8 mouse cellular contexts compared by ENCODE assay signal in the genomic region with DNA sequence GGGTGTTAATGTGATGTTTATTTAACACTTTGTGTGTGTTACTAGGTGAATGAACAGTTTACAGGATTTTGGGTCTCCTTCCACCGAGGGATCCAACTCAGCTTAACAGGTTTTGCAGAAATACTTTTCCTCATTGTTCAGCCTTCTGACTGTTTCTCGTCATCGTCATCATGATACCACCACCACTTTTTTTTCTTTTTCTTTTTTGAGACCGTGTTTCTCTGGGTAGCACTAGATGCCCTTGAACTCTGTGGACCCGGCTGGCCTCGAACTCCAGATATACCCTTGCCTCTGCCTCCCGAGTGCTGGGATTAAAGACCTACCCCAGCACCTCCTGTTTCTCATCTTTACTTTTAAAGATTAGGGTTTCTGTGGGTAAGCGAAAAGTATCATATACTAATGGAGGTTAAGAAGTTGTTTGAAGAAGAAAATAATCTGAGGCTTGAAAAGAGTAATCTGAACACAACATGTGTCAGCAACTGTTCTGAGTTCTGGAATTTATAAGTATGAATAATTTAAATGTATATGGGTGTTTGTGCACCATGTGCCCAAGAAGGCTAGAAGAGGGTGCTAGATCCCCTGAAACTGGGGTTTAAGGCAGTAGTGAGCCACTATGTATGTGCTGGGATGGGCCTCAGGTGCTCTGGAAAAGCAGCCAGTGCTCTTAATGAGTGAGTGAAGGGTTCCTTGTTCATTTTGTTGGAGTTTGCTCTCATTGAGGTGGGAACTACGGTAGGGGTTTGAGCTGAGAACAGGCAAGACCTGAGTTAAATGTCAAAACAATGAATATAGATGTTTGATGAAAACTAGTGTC. TPM values are rescaled to one million over a fixed set of nuclear protein-coding genes. Genes with fewer than 3 reads are reported as not detected.
DNase-seq lines count a peak whose midpoint lies in the region; ATAC-seq and TF ChIP-seq lines count a peak whose summit lies in the region.

No protein-coding gene starts in this region.

- peak overlapping the region; percentile 78 for H3K9ac ChIP-seq in forebrain, embryonic 14.5 days (ENCODE audit: low read length)
- peak overlapping the region; percentile 99 for H3K9ac ChIP-seq in liver, embryonic 14.5 days (replicated peaks)

- DNase-seq in heart, adult 11 months = peak; percentile 86
- DNase-seq in heart, postnatal 14 days = no peak
- no peak for DNase-seq in forebrain, embryonic 14.5 days (ENCODE audit: low spot score)
- no peak for DNase-seq in liver, embryonic 14.5 days (ENCODE audit: low read depth in 3 of 3, low spot score in 3 of 3)
- no peak for DNase-seq in adrenal gland, postnatal 36 days

- TF ChIP-seq EP300 in liver, embryonic 14.5 days (IDR thresholded peaks at IDR 0.05; ENCODE audit: low read depth) = no peak; the same call in 1 of the 2 replicates

- H3K36me3 ChIP-seq in C2C12 (ENCODE audit: control insufficient read depth, insufficient read depth) = no peaks in the 10 kb centered on the region
- no peaks in the 10 kb centered on the region for H3K36me3 ChIP-seq in forebrain, embryonic 14.5 days (ENCODE audit: control insufficient read depth, insufficient read depth, low read length)
- H3K36me3 ChIP-seq in liver, embryonic 14.5 days (replicated peaks; ENCODE audit: control insufficient read depth, insufficient read depth, low read depth) = no peaks in the 10 kb centered on the region

- H3K4me3 ChIP-seq in C2C12 (ENCODE audit: insufficient read depth, poor library complexity, severe bottlenecking) = peak overlapping the region; percentile 25
- peak overlapping the region; percentile 43 for H3K4me3 ChIP-seq in forebrain, embryonic 14.5 days (ENCODE audit: low read depth, low read length)
- peak overlapping the region; percentile 51 to 74 for H3K4me3 ChIP-seq in liver, embryonic 14.5 days (ENCODE audit: insufficient read depth in 1 of 2, low read depth in 2 of 2, low read length in 2 of 2)

- 13% methylated on average over 9 of the region's 9 CpGs for WGBS in forebrain, embryonic 14.5 days
- 11% methylated on average over 9 of the region's 9 CpGs for WGBS in liver, embryonic 14.5 days (ENCODE audit: insufficient replicate concordance)

- H3K27me3 ChIP-seq in C2C12 (ENCODE audit: control insufficient read depth, insufficient read depth, insufficient read length) = no peaks in the 10 kb centered on the region
- H3K27me3 ChIP-seq in forebrain, embryonic 14.5 days (replicated peaks; ENCODE audit: control insufficient read depth, insufficient read depth, low read length) = no peaks in the 10 kb centered on the region
- no peaks in the 10 kb centered on the region for H3K27me3 ChIP-seq in liver, embryonic 14.5 days (ENCODE audit: control insufficient read depth, insufficient read depth, low read length)

- H3K79me2 ChIP-seq in C2C12 (ENCODE audit: control insufficient read depth, insufficient read depth) = peaks cover 17% of the 10 kb centered on the region

- H3K79me3 ChIP-seq in C2C12 (ENCODE audit: low read depth) = no peaks in the 10 kb centered on the region

- ATAC-seq in forebrain, embryonic 14.5 days = no peak
- ATAC-seq in liver, embryonic 14.5 days (ENCODE audit: insufficient read depth) = no peak
- ATAC-seq in granulocyte monocyte progenitor cell, adult 5-6 weeks (replicated peaks; ENCODE audit: poor library complexity, severe bottlenecking) = no peak
- ATAC-seq in frontal cortex, adult (ENCODE audit: low TSS enrichment) = no peak

- peak overlapping the region; percentile 70 for H3ac ChIP-seq in C2C12 (ENCODE audit: control insufficient read depth, insufficient read length, low read depth)

- no peaks in the 10 kb centered on the region for H3K9me3 ChIP-seq in forebrain, embryonic 14.5 days (replicated peaks; ENCODE audit: control insufficient read depth, low read length)
- no peaks in the 10 kb centered on the region for H3K9me3 ChIP-seq in liver, embryonic 14.5 days (ENCODE audit: control insufficient read depth, low read length)

- H3K4me2 ChIP-seq in forebrain, embryonic 14.5 days (ENCODE audit: low read length) = peak overlapping the region; percentile 59
- H3K4me2 ChIP-seq in liver, embryonic 14.5 days (ENCODE audit: low read depth) = peak overlapping the region; percentile 95

- intact Hi-C loops in heart, postnatal 14 days (cut with DNase I) = loop anchor here (5.0 kb wide), 1 partner anchor 50 kb away; a partner anchor contains a TSS

- peak overlapping the region; percentile 95 for H3K27ac ChIP-seq in forebrain, embryonic 14.5 days (ENCODE audit: low read depth, low read length)
- H3K27ac ChIP-seq in liver, embryonic 14.5 days = peak overlapping the region; percentile 100

- TF ChIP-seq CTCF in C2C12 (IDR thresholded peaks at IDR 0.05; ENCODE audit: control insufficient read depth, insufficient read depth, insufficient read length) = no peak
- no peak for TF ChIP-seq CTCF in liver, embryonic 14.5 days (IDR thresholded peaks at IDR 0.05; ENCODE audit: low read depth)

- peaks cover 29% of the 10 kb centered on the region for H3K4me1 ChIP-seq in forebrain, embryonic 14.5 days (ENCODE audit: control insufficient read depth, insufficient read depth, low read length)
- peaks cover 19 to 20% of the 10 kb centered on the region in 2 experiments for H3K4me1 ChIP-seq in liver, embryonic 14.5 days (replicated peaks; ENCODE audit: control insufficient read depth in 2 of 2, insufficient read depth in 2 of 2, low read length in 1 of 2)

TF ChIP-seq in C2C12, 6 proteins besides CTCF, POLR2A, EP300 and RAD21:
- no peak for TF ChIP-seq MAX (IDR thresholded peaks at IDR 0.05)
- no peak for TF ChIP-seq MYOD1 (IDR thresholded peaks at IDR 0.05; ENCODE audit: control insufficient read depth, insufficient read length, low read depth)
- no peak for TF ChIP-seq USF1 (IDR thresholded peaks at IDR 0.05; ENCODE audit: low read depth)
- no peak for TF ChIP-seq FOSL1 (IDR thresholded peaks at IDR 0.05; ENCODE audit: insufficient read depth, low read length, poor library complexity, severe bottlenecking)
- TF ChIP-seq CEBPB (IDR thresholded peaks at IDR 0.05; ENCODE audit: low read depth) = no peak
- TF ChIP-seq MYOG (IDR thresholded peaks at IDR 0.05; ENCODE audit: control insufficient read depth, extremely low read depth, insufficient read length) = no peak

RNA-seq across cellular contexts. Expression of a gene that starts 1.2 kb away (rescaled TPM):
- 100 to 1,000 TPM in 1 of 2 experiments, 10 to 100 TPM in 1; 49.0 to 131 TPM for total RNA-seq in heart, postnatal 14 days (2021)
- 98.1 TPM for polyA plus RNA-seq in C2C12 (2012; fragmentation: generic; extraction: Trizol)
- polyA plus RNA-seq in forebrain, embryonic 14.5 days (2014; fragmentation: Nextera tagmentation; extraction: Ambion mirVana) = 1.9 and 4.4 TPM in 2 replicates
- polyA plus RNA-seq in liver, embryonic 14.5 days (2012; rRNA removed) = 375 and 609 TPM in 2 replicates
- 14.2 and 17.4 TPM in 2 replicates for polyA plus RNA-seq in liver, embryonic 14.5 days (2014; fragmentation: Nextera tagmentation; extraction: Ambion mirVana)
- total RNA-seq in adrenal gland, postnatal 36 days (2021) = 10 to 100 TPM; 49.7 to 55.2 TPM
- total RNA-seq in granulocyte monocyte progenitor cell, adult 5-6 weeks (2014; fragmentation: Nextera tagmentation) = 23.5 TPM in 1 of 2 replicates, not detected in the other
- total RNA-seq in granulocyte monocyte progenitor cell, adult 5-6 weeks (2017) = 2,010 and 2,453 TPM in 2 replicates

RNA-seq across cellular contexts. Expression of a gene that starts 1.6 kb away (rescaled TPM):
- 100 to 1,000 TPM; 465 to 538 TPM for total RNA-seq in heart, postnatal 14 days (2021)
- 6.9 TPM for polyA plus RNA-seq in C2C12 (2012; fragmentation: generic; extraction: Trizol)
- polyA plus RNA-seq in forebrain, embryonic 14.5 days (2014; fragmentation: Nextera tagmentation; extraction: Ambion mirVana) = 4.3 and 7.1 TPM in 2 replicates
- 8.6 and 24.1 TPM in 2 replicates for polyA plus RNA-seq in liver, embryonic 14.5 days (2012; rRNA removed)
- 5.3 and 6.1 TPM in 2 replicates for polyA plus RNA-seq in liver, embryonic 14.5 days (2014; fragmentation: Nextera tagmentation; extraction: Ambion mirVana)
- 100 to 1,000 TPM; 443 to 473 TPM for total RNA-seq in adrenal gland, postnatal 36 days (2021)
- total RNA-seq in granulocyte monocyte progenitor cell, adult 5-6 weeks (2014; fragmentation: Nextera tagmentation) = 19.7 and 101 TPM in 2 replicates
- total RNA-seq in granulocyte monocyte progenitor cell, adult 5-6 weeks (2017) = 1,184 and 1,507 TPM in 2 replicates

RNA-seq across cellular contexts. Expression of a gene that starts 2.8 kb away (rescaled TPM):
- total RNA-seq in heart, postnatal 14 days (2021) = 10 to 100 TPM; 13.1 to 34.3 TPM
- polyA plus RNA-seq in C2C12 (2012; fragmentation: generic; extraction: Trizol) = 5.5 TPM
- polyA plus RNA-seq in forebrain, embryonic 14.5 days (2014; fragmentation: Nextera tagmentation; extraction: Ambion mirVana) = 2.2 and 5.3 TPM in 2 replicates
- 48.1 and 52.5 TPM in 2 replicates for polyA plus RNA-seq in liver, embryonic 14.5 days (2012; rRNA removed)
- polyA plus RNA-seq in liver, embryonic 14.5 days (2014; fragmentation: Nextera tagmentation; extraction: Ambion mirVana) = 8.6 and 9.6 TPM in 2 replicates
- total RNA-seq in adrenal gland, postnatal 36 days (2021) = 10 to 100 TPM; 13.9 to 17.7 TPM
- total RNA-seq in granulocyte monocyte progenitor cell, adult 5-6 weeks (2014; fragmentation: Nextera tagmentation) = 60.4 and 108 TPM in 2 replicates
- 191 and 281 TPM in 2 replicates for total RNA-seq in granulocyte monocyte progenitor cell, adult 5-6 weeks (2017)

RNA-seq across cellular contexts. Expression of a gene that starts 10.7 kb away (rescaled TPM):
- 1 to 10 TPM; 3.7 to 7.4 TPM for total RNA-seq in heart, postnatal 14 days (2021)
- polyA plus RNA-seq in C2C12 (2012; fragmentation: generic; extraction: Trizol) = 1.2 TPM
- polyA plus RNA-seq in forebrain, embryonic 14.5 days (2014; fragmentation: Nextera tagmentation; extraction: Ambion mirVana) = 0.30 and 0.32 TPM in 2 replicates
- 6.7 and 8.7 TPM in 2 replicates for polyA plus RNA-seq in liver, embryonic 14.5 days (2012; rRNA removed)
- polyA plus RNA-seq in liver, embryonic 14.5 days (2014; fragmentation: Nextera tagmentation; extraction: Ambion mirVana) = 1.2 and 1.4 TPM in 2 replicates
- 1 to 10 TPM; 4.2 to 4.7 TPM for total RNA-seq in adrenal gland, postnatal 36 days (2021)
- total RNA-seq in granulocyte monocyte progenitor cell, adult 5-6 weeks (2014; fragmentation: Nextera tagmentation) = 17.1 and 20.3 TPM in 2 replicates
- 126 and 172 TPM in 2 replicates for total RNA-seq in granulocyte monocyte progenitor cell, adult 5-6 weeks (2017)

RNA-seq across cellular contexts. Expression of a gene that starts 11.4 kb away (rescaled TPM):
- 10 to 100 TPM; 21.6 to 40.3 TPM for total RNA-seq in heart, postnatal 14 days (2021)
- polyA plus RNA-seq in C2C12 (2012; fragmentation: generic; extraction: Trizol) = 1.2 TPM
- polyA plus RNA-seq in forebrain, embryonic 14.5 days (2014; fragmentation: Nextera tagmentation; extraction: Ambion mirVana) = 0.62 and 0.89 TPM in 2 replicates
- polyA plus RNA-seq in liver, embryonic 14.5 days (2012; rRNA removed) = 5.1 and 13.6 TPM in 2 replicates
- 1.00 and 1.1 TPM in 2 replicates for polyA plus RNA-seq in liver, embryonic 14.5 days (2014; fragmentation: Nextera tagmentation; extraction: Ambion mirVana)
- total RNA-seq in adrenal gland, postnatal 36 days (2021) = 10 to 100 TPM; 23.4 to 24.4 TPM
- total RNA-seq in granulocyte monocyte progenitor cell, adult 5-6 weeks (2014; fragmentation: Nextera tagmentation) = 4.9 and 8.2 TPM in 2 replicates
- total RNA-seq in granulocyte monocyte progenitor cell, adult 5-6 weeks (2017) = 77.5 and 127 TPM in 2 replicates
